Mouse (Mus musculus) cortical plate, adult 2 months (tissue): ENCODE measurements around the gene Pacsin2.

ENCODE experiments used
- CTCF ChIP-seq: fragments of 200-500 bp; IDR thresholded peaks from 2 replicates; pipeline ENCODE4 v1.5.1; 2011; ENCODE audit warnings: mild to moderate bottlenecking, control low read depth, low read length; ENCODE audit not compliant: insufficient read depth; ENCODE audit errors: extremely low read depth
- POLR2A ChIP-seq: fragments of 200-500 bp; IDR thresholded peaks from 2 replicates; pipeline ENCODE4 v1.6.1; 2011; ENCODE audit warnings: mild to moderate bottlenecking, low read length, control low read depth; ENCODE audit not compliant: insufficient read depth; ENCODE audit errors: extremely low read depth

- no peak for TF ChIP-seq POLR2A
- no peak for TF ChIP-seq CTCF
These were observed 21.8 kb downstream of the Pacsin2 start for GRCm38 (mm10) chr15:83442495-83443037.
